Mouse (Mus musculus): ENCODE data around the gene Elovl2.
A peak's percentile ranks its signal among the peaks of the same experiment; 100 is the strongest.

The Elovl2 gene

DNA sequence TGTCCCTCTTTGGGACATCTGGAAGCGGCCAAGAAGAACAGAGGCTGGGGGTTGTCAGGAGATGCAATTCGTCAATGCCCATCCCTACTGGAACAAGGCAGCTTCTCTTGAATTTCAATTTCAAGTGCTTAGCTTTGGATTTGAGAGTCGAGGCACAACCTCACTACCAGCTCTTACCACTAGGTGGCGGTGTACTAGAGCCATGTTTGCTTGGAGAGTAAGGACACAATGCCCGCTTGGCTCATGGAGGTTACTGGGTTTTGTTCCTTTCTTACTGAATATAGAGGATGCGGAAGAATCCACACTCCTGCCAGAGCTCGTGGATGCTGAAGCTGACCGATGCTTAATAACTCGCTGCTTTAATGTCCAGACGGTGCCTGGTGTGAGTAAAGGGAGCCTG is 73.9 kb downstream of the Elovl2 start:
- peak; percentile 34 to 37 for DNase-seq (ENCODE audit: low read depth in 2 of 2, low spot score in 2 of 2)

DNA sequence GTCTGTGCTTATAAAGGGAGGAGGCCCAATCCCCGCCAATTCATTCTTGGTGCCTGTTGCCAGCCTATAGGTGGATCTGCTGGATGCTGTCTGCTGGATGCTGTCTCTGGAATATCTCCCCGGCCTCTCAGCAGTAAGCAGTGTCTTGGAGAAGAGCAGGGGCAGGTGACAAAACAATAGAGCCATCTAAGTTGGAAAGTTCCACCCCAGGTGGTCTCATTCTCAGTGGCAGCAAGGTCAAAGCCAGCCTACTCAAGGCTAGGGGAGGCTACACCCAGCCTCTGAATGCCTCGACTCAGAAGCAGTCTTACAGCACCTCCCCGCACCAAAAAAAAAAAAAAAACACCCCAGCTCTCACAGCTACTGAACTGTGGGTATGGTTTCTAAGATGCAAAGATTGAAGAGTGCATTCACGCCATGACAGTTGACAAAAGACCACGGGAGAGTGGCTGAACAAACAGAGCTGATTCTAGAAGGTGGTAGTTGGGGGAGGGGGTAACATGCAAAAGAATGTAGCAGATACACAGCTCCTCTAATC is 74.7 kb downstream of the Elovl2 start:
- DNase-seq (ENCODE audit: low read depth in 2 of 2, low spot score in 2 of 2): no peak

DNA sequence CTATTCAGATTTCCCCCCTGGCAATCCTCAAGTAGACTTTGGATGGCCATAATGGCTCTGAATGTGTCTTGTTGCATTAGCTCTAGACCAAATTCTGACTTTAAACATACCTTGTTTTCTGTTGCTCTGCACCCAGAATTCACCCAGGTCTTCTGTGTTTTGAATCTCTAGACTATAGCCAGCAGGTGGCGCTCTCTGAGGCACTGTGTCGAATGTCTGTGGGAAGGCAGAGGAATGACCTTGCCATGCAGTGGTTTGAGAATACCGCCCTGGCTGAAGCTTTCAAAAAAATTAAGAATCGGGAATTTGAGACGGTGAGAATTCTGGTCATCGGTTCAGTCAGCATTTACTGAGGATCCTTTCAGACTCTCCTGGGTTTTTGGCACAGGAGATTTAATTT is 85.3 kb downstream of the Elovl2 start:
- DNase-seq (ENCODE audit: low read depth in 2 of 2, low spot score in 2 of 2): peak; percentile 15 to 46

Data from CD8-positive naive resting alpha-beta T cell, adult 2 months (primary cell).